Mouse (Mus musculus) mesoderm, embryonic 11.5 days (tissue): ENCODE results near the gene Myo5c.

ENCODE experiments used
- DNase-seq: peaks from one replicate; pipeline ENCODE4 v3.0.0-alpha.2; 2012; ENCODE audit warnings: low read depth, low spot score

Myo5c gene

DNA sequence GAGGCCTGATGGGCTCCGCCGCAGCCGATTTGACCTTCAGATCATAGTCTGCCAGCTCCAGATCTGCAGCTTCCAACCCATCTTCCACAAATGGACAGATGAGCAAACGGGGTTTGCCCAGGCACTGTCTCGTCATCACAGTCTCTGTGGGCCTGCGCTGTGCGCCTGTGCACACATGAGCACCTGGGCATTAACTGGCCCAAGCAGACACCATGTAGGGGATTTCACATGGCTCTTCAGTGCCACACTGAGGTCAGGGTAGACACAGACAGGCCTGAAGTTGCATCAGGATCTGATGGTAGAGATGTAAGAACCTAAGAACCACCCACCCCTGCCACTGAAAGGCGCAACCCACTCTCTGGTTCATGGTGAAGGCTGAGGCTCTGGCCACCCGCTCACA is 43.2 kb downstream of the Myo5c start:
- DNase-seq = no peak

DNA sequence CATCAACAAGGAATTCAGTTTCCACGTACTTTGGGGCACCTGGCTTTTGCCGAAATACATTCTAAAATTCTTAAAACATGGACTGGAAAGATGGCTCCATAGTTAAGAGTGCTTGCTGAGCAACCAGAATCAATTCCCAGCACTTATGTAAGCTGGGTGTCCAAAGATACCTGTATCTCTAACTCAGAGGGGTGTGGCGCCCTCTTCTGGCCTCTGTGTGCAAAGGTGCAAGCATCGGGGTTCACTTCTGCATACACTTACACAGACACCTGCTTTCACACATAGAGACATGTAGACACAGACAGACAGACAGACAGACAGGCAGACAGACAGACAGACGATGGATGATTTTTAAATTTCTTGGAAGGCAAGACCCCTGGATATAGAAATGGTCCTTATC is 49.0 kb downstream of the Myo5c start:
- DNase-seq = no peak

GRCm38 (mm10) chr9:75282179-75282578 is 50.4 kb downstream of the Myo5c start:
- no peak for DNase-seq

DNA sequence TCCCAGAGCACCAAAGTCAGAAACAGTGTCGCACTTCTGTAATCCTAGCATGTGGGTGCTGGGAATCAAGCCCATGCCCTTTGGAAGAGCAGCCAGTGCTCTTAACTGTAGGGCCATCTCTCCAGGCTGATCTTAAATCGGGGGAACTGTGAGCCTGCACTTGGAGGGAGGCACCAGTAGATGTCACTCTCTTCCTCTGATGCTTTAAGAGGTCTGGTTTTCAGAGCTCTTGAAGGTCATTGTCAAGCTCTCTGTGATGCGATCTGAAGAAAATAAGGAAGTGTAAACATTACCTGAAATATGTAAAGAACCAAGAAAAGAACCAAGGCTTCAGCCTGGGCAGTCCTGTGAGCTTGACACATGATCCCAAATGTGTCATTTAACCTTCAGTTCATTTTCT is 51.0 kb downstream of the Myo5c start:
- peak; percentile 62 for DNase-seq

DNA sequence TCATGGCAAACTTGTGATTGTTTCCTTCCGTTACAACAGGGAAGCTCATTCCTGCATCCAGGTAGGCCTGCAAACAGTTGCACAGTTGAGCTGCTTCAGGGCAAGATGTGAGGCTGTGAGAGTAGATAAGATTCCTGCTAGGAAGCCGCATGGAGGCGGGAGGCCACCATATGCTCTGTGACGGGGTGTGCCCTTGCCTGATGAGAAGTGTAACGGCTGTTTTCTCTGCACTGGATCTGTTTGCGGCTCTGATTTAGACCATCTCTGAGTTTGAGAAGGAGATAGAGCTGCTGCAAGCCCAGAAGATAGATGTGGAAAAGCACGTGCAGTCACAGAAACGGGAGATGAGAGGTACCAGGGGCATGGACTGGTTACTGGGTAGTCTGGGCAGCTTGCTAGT is 51.8 kb downstream of the Myo5c start:
- DNase-seq = no peak

DNA sequence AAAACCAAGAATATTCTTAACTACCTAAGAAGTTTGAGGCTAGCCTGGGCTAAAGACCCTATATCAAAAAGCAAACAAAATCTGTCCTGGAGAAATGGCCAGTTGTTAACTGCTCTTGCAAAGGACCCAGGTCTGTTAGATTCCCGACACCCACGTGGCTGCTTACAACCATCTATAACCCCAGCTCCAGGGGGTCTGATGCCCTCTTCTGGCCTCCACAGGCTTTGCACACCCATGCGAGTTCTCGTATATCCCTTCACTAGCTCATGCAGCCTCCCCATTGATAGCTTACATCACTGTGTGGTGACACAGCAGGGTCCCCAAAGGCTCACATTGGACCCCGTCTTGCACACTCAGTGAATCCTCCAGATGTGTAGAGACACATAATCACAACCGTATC is 53.5 kb downstream of the Myo5c start:
- DNase-seq = no peak

GRCm38 (mm10) chr9:75287636-75288035 is 55.8 kb downstream of the Myo5c start:
- DNase-seq = no peak

GRCm38 (mm10) chr9:75289545-75289944 is 57.7 kb downstream of the Myo5c start:
- DNase-seq = peak; percentile 21

DNA sequence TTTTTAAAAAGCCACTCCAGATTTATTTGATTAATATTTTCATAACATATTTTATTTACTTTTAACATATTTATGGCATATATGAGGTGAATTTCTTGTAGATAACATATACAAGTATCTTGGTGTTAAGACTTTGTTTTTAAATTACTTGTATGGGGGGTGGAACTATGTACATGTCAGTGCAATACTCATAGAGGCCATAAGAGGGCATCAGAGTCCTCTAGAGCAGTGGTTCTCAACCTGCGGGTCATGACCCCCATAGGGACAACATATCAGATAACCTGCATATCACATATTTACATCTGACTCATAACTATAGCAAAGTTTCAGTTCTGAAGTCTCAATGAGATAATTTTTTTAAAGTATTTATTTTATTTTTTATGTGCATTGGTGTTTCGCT is 67.5 kb downstream of the Myo5c start:
- no peak for DNase-seq

DNA sequence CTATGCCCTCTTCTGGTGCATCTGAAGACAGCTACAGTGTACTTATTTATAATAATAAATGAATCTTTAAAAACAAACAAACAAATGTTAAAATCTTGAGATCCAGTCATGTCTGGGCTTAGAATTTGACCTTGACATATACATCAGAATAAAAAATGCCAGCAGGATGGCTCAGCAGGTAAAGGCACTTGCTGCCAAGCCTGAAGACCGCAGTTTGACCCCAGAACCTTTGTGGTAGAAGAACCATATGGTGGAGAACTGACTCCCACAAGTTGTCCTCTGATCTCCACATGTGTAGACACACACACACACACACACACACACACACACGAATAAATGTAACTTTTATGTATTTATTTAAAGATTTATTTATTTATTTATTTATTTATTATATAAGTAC is 71.2 kb downstream of the Myo5c start:
- no peak for DNase-seq

- no peak for DNase-seq
Measured at GRCm38 (mm10) chr9:75303701-75304261, 72.0 kb downstream of the Myo5c start.

- no peak for DNase-seq
Measured at GRCm38 (mm10) chr9:75304286-75304685, 72.5 kb downstream of the Myo5c start.

GRCm38 (mm10) chr9:75306126-75306898 is 74.5 kb downstream of the Myo5c start, which contains the start of gene Gnb5:
Gene Gnb5, plus strand, starts transcription at chr9:75306288.
- DNase-seq = no peak

DNA sequence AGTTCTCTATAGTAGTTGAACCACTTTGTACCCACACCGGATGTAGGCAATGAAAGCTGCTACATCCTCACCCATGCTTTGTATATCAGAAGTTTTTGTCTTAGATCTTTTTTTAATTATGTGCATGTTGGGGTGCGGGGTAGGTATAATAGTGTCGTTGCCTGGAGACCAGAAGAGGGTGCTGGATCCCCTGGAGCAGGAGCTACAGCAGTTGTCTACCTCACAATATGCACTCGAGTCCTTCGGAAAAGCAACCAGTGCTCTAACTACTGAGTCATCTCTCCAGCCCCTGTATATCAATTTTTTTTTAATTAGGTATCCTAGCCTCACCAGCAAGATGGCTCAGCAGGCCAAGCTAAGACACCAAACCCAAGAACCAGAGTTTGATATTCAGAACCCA is 75.2 kb downstream of the Myo5c start:
- no peak for DNase-seq

DNA sequence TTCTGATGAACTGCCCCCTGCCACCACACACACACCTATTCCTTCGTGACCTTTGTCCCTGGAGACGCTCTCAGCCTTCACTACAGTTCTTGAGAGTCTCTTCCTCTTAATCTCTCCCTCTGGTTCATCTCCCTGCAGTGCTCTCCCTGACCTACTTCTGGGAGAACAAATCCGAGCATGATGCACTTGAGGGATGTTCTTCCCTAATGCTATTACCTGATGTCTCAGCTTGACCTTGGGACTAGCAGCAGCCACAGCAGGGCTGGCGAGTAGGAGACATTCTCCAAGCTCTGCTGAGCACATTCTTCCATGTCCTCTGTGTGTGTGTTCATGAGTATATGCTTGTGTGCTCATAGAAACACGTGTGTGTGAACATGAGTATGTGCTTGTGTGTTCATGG is 76.8 kb downstream of the Myo5c start:
- no peak for DNase-seq

DNA sequence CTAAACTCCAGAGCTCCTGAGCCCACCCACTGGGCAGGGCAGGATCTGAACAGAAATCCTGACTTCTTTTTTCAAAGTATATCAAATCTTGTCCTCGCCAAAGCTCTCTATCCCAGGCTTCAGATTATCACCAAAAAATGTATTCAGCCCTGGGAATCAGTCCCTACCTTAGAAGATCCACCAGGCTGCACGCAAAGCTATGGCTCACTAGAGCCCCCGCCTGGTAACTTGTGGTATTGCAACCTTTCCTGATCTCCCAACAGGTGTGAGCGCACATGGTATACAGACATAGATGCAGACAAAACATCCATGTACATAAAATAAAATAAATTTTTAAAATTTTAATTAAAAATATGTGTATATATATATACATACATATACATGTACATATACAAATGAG is 80.2 kb downstream of the Myo5c start:
- DNase-seq = peak; percentile 85

- peak; percentile 41 for DNase-seq
Measured at GRCm38 (mm10) chr9:75313138-75313831, 81.5 kb downstream of the Myo5c start.

DNA sequence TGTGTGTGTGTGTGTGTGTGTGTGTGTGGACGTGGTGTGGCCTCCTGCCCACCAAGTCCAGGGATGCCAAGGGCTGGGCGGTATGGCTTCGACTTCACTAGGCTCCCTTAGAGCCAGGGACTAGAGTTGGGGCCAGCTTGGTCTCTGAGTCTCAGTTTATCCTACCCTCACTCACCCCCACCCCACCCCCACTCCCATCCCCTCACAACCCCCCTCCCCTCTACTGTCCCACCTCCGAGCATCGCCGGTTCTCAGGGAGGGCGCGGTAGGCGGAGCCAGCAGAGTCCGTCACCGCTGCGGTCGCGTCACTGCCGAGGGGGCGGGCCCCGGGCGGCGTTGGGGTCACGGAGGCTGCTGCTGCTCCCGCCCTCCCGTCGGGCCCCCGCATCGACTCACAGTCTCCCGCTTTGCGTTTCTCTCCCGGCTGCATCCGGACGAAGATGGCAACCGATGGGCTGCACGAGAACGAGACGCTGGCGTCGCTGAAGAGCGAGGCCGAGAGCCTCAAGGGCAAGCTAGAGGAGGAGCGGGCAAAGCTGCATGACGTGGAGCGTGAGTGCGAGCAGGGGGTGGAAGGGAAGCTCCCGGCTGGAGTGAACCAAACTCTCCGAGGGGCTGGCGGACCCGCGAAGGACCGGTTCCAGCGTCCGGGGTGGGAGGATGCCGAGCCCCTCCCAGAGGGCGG is 82.2 kb downstream of the Myo5c start:
- peak; percentile 83 for DNase-seq

DNA sequence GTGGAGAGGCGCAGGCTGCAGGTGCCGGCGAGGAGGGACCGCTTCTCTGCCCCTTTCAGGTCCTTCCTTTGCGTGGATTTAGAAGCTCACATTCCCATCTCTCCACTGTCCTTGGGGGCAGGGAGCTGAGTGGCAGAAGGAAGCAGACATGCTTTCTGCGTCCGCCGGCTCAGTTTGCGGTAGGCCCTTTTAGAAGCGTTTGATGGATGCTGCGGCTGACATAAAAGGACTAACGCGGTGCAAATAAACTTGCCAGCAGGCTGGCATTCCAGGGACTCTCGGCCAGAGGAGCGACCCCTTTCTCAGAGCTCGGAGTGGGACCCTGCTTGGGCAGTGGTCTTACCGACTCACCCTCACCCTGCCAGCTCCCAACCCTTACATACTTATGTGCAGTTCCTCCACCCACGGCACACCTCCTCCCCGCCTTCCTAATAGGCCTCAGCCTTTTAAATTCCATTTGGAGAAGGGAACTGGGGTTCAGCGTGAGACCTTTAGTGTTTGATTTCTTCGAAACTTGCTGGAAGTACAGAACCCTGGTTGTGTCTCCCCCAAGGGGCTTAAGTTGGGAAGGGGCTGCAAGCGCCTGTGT is 82.8 kb downstream of the Myo5c start:
- no peak for DNase-seq

DNA sequence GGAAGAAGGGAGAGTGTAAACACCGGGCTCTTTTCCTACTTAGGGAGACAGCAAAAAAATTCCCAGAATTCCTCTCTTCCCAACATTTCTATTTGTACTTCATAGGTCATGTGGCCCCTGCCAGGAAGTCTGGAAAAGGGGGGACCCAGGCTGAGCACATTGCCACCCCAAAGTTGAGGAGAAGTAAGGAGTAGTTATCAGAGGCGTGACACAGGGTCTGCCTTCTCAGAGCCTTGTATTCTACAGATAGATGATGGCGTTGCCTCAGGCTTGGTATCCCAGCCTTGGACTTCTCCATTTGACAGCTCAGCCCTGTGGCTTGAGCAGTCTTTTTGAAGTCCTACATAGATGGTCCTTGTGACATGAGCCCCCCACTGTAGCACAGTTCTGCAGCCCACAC is 83.4 kb downstream of the Myo5c start:
- DNase-seq = no peak

- DNase-seq = no peak
Measured at GRCm38 (mm10) chr9:75316771-75317170, 85.0 kb downstream of the Myo5c start.

DNA sequence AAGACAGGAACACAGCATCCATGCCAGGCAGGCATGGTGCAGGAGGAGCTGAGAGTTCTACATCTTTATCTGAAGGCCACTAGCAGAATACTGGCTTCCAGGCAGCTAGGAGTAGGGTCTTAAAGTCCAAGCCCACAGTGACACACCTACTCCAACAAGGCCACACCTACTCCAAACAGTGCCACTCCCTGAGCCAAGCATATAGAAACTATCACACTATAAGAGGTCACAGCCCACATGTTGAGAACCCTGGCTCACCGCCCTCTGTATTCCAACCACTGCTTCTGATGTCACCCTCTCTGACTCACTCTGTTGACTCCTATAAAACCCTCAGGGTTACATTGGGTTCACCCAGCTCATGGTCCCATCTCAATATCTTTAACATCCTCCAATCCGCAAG is 86.4 kb downstream of the Myo5c start:
- DNase-seq = no peak
